Mouse (Mus musculus): ENCODE results near the gene Fbxo33. TPM values are rescaled to one million over a fixed set of nuclear protein-coding genes. Genes with fewer than 3 reads are reported as not detected.

Fbxo33 gene
- polyA plus RNA-seq, 1 experiment from 2014 or later, result 9.3 TPM

GRCm38 (mm10) chr12:59193637-59194036 lies 25.9 kb downstream of the Fbxo33 start:
- Histone ChIP-seq H3K4me2 (ENCODE audit: low read depth, low read length, severe bottlenecking) (no peak overlapping the region), H3K4me1 (replicated peaks; ENCODE audit: control insufficient read depth, insufficient read depth, low read length) (no peaks in the 10 kb centered on the region), H3K27me3 (ENCODE audit: control insufficient read depth, insufficient read depth, low read length) (no peaks in the 10 kb centered on the region), H3K9ac (ENCODE audit: low read length) (no peak overlapping the region), H3K9me3 (ENCODE audit: control insufficient read depth, low read length) (no peaks in the 10 kb centered on the region), H3K27ac (ENCODE audit: low read depth, low read length) (no peak overlapping the region), H3K4me3 (ENCODE audit: low read depth, low read length) (no peak overlapping the region), H3K36me3 (ENCODE audit: control insufficient read depth, insufficient read depth, low read length) (no peaks in the 10 kb centered on the region)
- DNase-seq (ENCODE audit: low spot score), result no peak
- ATAC-seq (replicated peaks; ENCODE audit: low FRiP score), result no peak
- 93% methylated on average over 3 of the region's 3 CpGs for WGBS

- Histone ChIP-seq H3K4me1 (replicated peaks; ENCODE audit: control insufficient read depth, insufficient read depth, low read length) (no peaks in the 10 kb centered on the region), H3K4me2 (ENCODE audit: low read depth, low read length, severe bottlenecking) (no peak overlapping the region), H3K27me3 (ENCODE audit: control insufficient read depth, insufficient read depth, low read length) (no peaks in the 10 kb centered on the region), H3K27ac (ENCODE audit: low read depth, low read length) (no peak overlapping the region), H3K9me3 (ENCODE audit: control insufficient read depth, low read length) (no peaks in the 10 kb centered on the region), H3K9ac (ENCODE audit: low read length) (no peak overlapping the region), H3K36me3 (ENCODE audit: control insufficient read depth, insufficient read depth, low read length) (no peaks in the 10 kb centered on the region; the same call in 1 of the 2 replicates), H3K4me3 (ENCODE audit: low read depth, low read length) (no peak overlapping the region)
- DNase-seq (ENCODE audit: low spot score) (no peak), ATAC-seq (replicated peaks; ENCODE audit: low FRiP score) (no peak)
- 92% methylated on average over 12 of the region's 12 CpGs for WGBS
Observed at GRCm38 (mm10) chr12:59188086-59188682, 31.3 kb downstream of the Fbxo33 start.

GRCm38 (mm10) chr12:59177814-59178213 lies 41.7 kb downstream of the Fbxo33 start:
- no peaks in the 10 kb centered on the region for H3K27me3 ChIP-seq (ENCODE audit: control insufficient read depth, insufficient read depth, low read length)
- H3K4me1 ChIP-seq (replicated peaks; ENCODE audit: control insufficient read depth, insufficient read depth, low read length), result no peaks in the 10 kb centered on the region
- no peak overlapping the region for H3K9ac ChIP-seq (ENCODE audit: low read length)
- 91% methylated on average over 3 of the region's 3 CpGs for WGBS
- no peak overlapping the region for H3K4me2 ChIP-seq (ENCODE audit: low read depth, low read length, severe bottlenecking)
- no peaks in the 10 kb centered on the region for H3K9me3 ChIP-seq (ENCODE audit: control insufficient read depth, low read length)
- no peaks in the 10 kb centered on the region; the same call in 1 of the 2 replicates for H3K36me3 ChIP-seq (ENCODE audit: control insufficient read depth, insufficient read depth, low read length)
- H3K4me3 ChIP-seq (ENCODE audit: low read depth, low read length), result no peak overlapping the region
- ATAC-seq (replicated peaks; ENCODE audit: low FRiP score) (no peak), DNase-seq (ENCODE audit: low spot score) (no peak)
- no peak overlapping the region for H3K27ac ChIP-seq (ENCODE audit: low read depth, low read length)

DNA sequence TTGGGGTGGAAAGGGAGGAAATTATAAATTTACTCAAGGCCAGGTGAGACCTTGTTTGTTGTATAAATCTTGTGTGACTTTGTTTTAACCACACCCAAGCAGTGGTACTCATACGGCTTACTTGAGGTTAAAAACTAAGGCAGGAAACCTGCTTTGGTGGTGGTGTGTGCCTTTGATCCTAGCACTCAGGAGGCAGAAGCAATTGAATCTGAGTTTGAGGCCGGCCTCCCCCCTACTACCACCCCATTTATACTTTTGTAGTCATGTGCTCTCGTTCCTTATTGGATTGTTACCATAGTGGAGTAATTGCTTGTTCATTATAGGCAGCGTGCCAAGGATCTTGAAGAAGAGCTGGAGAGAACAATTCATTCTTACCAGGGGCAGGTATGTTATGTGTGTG lies 49.6 kb downstream of the Fbxo33 start:
- H3K4me1 ChIP-seq (replicated peaks; ENCODE audit: control insufficient read depth, insufficient read depth, low read length), result no peaks in the 10 kb centered on the region
- WGBS, result 90% methylated on average over 4 of the region's 4 CpGs
- no peak overlapping the region for H3K4me2 ChIP-seq (ENCODE audit: low read depth, low read length, severe bottlenecking)
- no peak overlapping the region for H3K4me3 ChIP-seq (ENCODE audit: low read depth, low read length)
- DNase-seq (ENCODE audit: low spot score), result no peak
- H3K9ac ChIP-seq (ENCODE audit: low read length), result no peak overlapping the region
- peaks cover 4% of the 10 kb centered on the region; the same call in 1 of the 2 replicates for H3K36me3 ChIP-seq (ENCODE audit: control insufficient read depth, insufficient read depth, low read length)
- no peaks in the 10 kb centered on the region for H3K27me3 ChIP-seq (ENCODE audit: control insufficient read depth, insufficient read depth, low read length)
- H3K27ac ChIP-seq (ENCODE audit: low read depth, low read length), result no peak overlapping the region
- H3K9me3 ChIP-seq (ENCODE audit: control insufficient read depth, low read length), result no peaks in the 10 kb centered on the region
- ATAC-seq (replicated peaks; ENCODE audit: low FRiP score), result no peak

DNA sequence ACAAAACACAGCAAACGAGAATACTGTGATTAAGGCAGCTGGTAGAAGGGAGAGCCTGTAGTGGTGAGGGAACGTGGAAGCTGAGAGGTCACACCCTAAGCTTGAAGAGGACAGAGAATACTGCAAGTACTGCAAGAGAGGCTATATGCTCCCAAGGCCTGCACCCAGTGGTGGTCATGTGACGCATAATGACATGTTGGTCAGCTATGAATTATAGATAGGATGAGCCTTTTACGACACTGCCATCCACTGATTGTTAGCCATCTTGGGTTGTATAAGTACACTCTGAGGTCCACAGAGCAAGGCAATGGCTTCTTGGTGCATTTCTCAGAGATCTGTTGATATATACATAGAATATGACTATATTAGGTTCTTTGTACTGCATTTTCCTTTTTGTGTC lies 53.0 kb downstream of the Fbxo33 start:
- no peak overlapping the region for H3K4me2 ChIP-seq (ENCODE audit: low read depth, low read length, severe bottlenecking)
- DNase-seq (ENCODE audit: low spot score), result no peak
- no peak overlapping the region for H3K27ac ChIP-seq (ENCODE audit: low read depth, low read length)
- 93% methylated on average over 4 of the region's 4 CpGs for WGBS
- ATAC-seq (replicated peaks; ENCODE audit: low FRiP score), result no peak
- H3K4me1 ChIP-seq (replicated peaks; ENCODE audit: control insufficient read depth, insufficient read depth, low read length), result no peaks in the 10 kb centered on the region
- no peak overlapping the region for H3K4me3 ChIP-seq (ENCODE audit: low read depth, low read length)
- no peaks in the 10 kb centered on the region for H3K27me3 ChIP-seq (ENCODE audit: control insufficient read depth, insufficient read depth, low read length)
- no peaks in the 10 kb centered on the region for H3K9me3 ChIP-seq (ENCODE audit: control insufficient read depth, low read length)
- H3K36me3 ChIP-seq (ENCODE audit: control insufficient read depth, insufficient read depth, low read length), result peaks cover 4% of the 10 kb centered on the region; the same call in 1 of the 2 replicates
- H3K9ac ChIP-seq (ENCODE audit: low read length), result no peak overlapping the region

DNA sequence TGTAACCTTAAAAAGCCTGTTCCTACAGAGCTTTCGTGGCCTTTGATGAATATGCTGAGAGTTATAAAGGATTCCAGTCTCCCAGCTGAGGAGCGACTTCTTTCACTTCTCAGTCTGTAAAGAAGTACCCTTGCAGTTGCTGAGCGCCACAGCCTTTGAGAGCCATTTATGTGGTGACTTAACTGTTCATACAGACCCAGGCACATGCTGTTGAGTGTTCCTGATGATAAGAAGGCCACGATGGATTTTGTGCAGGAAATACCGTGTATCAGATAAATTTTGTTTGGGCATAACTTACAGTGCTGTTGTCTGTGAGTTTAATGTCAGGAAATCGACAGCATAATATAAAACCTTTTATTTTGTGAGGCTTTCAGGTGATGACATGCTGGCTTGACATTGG lies 55.0 kb downstream of the Fbxo33 start:
- Histone ChIP-seq H3K9ac (ENCODE audit: low read length) (no peak overlapping the region), H3K4me1 (replicated peaks; ENCODE audit: control insufficient read depth, insufficient read depth, low read length) (no peaks in the 10 kb centered on the region), H3K4me2 (ENCODE audit: low read depth, low read length, severe bottlenecking) (no peak overlapping the region), H3K27ac (ENCODE audit: low read depth, low read length) (no peak overlapping the region), H3K36me3 (ENCODE audit: control insufficient read depth, insufficient read depth, low read length) (peaks cover 5% of the 10 kb centered on the region; the same call in 1 of the 2 replicates), H3K4me3 (ENCODE audit: low read depth, low read length) (no peak overlapping the region), H3K27me3 (ENCODE audit: control insufficient read depth, insufficient read depth, low read length) (no peaks in the 10 kb centered on the region), H3K9me3 (ENCODE audit: control insufficient read depth, low read length) (no peaks in the 10 kb centered on the region)
- no peak for DNase-seq (ENCODE audit: low spot score)
- WGBS, result 95% methylated on average over 6 of the region's 6 CpGs
- no peak for ATAC-seq (replicated peaks; ENCODE audit: low FRiP score)

GRCm38 (mm10) chr12:59162797-59163196 lies 56.7 kb downstream of the Fbxo33 start:
- ATAC-seq (replicated peaks; ENCODE audit: low FRiP score) (no peak), DNase-seq (ENCODE audit: low spot score) (no peak)
- H3K4me1 ChIP-seq (replicated peaks; ENCODE audit: control insufficient read depth, insufficient read depth, low read length), result no peaks in the 10 kb centered on the region
- H3K27ac ChIP-seq (ENCODE audit: low read depth, low read length), result no peak overlapping the region
- peaks cover 2% of the 10 kb centered on the region; the same call in 1 of the 2 replicates for H3K36me3 ChIP-seq (ENCODE audit: control insufficient read depth, insufficient read depth, low read length)
- H3K4me3 ChIP-seq (ENCODE audit: low read depth, low read length), result no peak overlapping the region
- no peak overlapping the region for H3K4me2 ChIP-seq (ENCODE audit: low read depth, low read length, severe bottlenecking)
- no peaks in the 10 kb centered on the region for H3K27me3 ChIP-seq (ENCODE audit: control insufficient read depth, insufficient read depth, low read length)
- H3K9me3 ChIP-seq (ENCODE audit: control insufficient read depth, low read length), result no peaks in the 10 kb centered on the region
- H3K9ac ChIP-seq (ENCODE audit: low read length), result no peak overlapping the region
- 94% methylated on average over 2 of the region's 2 CpGs for WGBS

GRCm38 (mm10) chr12:59161091-59161490 lies 58.4 kb downstream of the Fbxo33 start:
- H3K4me2 ChIP-seq (ENCODE audit: low read depth, low read length, severe bottlenecking), result no peak overlapping the region
- H3K27ac ChIP-seq (ENCODE audit: low read depth, low read length), result no peak overlapping the region
- H3K9ac ChIP-seq (ENCODE audit: low read length), result no peak overlapping the region
- 63% methylated on average over 2 of the region's 2 CpGs for WGBS
- H3K27me3 ChIP-seq (ENCODE audit: control insufficient read depth, insufficient read depth, low read length), result no peaks in the 10 kb centered on the region
- H3K4me1 ChIP-seq (replicated peaks; ENCODE audit: control insufficient read depth, insufficient read depth, low read length), result no peaks in the 10 kb centered on the region
- ATAC-seq (replicated peaks; ENCODE audit: low FRiP score) (no peak), DNase-seq (ENCODE audit: low spot score) (no peak)
- H3K9me3 ChIP-seq (ENCODE audit: control insufficient read depth, low read length), result no peaks in the 10 kb centered on the region
- no peak overlapping the region for H3K4me3 ChIP-seq (ENCODE audit: low read depth, low read length)
- H3K36me3 ChIP-seq (ENCODE audit: control insufficient read depth, insufficient read depth, low read length), result peaks cover 2% of the 10 kb centered on the region; the same call in 1 of the 2 replicates
